Comparison of ENCODE assay signal across 8 mouse cellular contexts in genomic region chr6:34988081-34988761, GRCm38 (mm10). TPM values are rescaled to one million over a fixed set of nuclear protein-coding genes. Genes with fewer than 3 reads are reported as not detected.
DNase-seq lines count a peak whose midpoint lies in the region; ATAC-seq lines count a peak whose summit lies in the region.

TSS of gene Slc23a4 (minus strand) at chr6:34988404.

- H3K4me1 ChIP-seq in heart, embryonic 16.5 days (ENCODE audit: control insufficient read depth, insufficient read depth, low read length): peaks cover 5% of the 10 kb centered on the region; the same call in 1 of the 2 replicates
- H3K4me1 ChIP-seq in forebrain, embryonic 10.5 days: peaks cover 23% of the 10 kb centered on the region
- H3K4me1 ChIP-seq in limb, embryonic 15.5 days: peaks cover 14% of the 10 kb centered on the region

- H3K27me3 ChIP-seq in heart, embryonic 16.5 days (ENCODE audit: control insufficient read depth, insufficient read depth, low read length): no peaks in the 10 kb centered on the region
- H3K27me3 ChIP-seq in forebrain, embryonic 10.5 days (ENCODE audit: poor library complexity, severe bottlenecking): peaks cover 25% of the 10 kb centered on the region
- H3K27me3 ChIP-seq in limb, embryonic 15.5 days: no peaks in the 10 kb centered on the region

- WGBS in heart, embryonic 16.5 days: 14% methylated on average over 20 of the region's 20 CpGs
- 12% methylated on average over 20 of the region's 20 CpGs for WGBS in forebrain, embryonic 10.5 days
- WGBS in limb, embryonic 15.5 days: 14% methylated on average over 20 of the region's 20 CpGs

- no peak for DNase-seq in heart, adult 9 months (ENCODE audit: low spot score in 2 of 2)
- DNase-seq in forebrain, embryonic 10.5 days (ENCODE audit: extremely low spot score, low spot score): peak; percentile 28
- peak; percentile 62 for DNase-seq in retina, embryonic 14.5 days (ENCODE audit: low spot score)
- DNase-seq in cerebellum, adult 11 months: no peak
- DNase-seq in layer of hippocampus, adult 9-11 months: no peak
- no peak for DNase-seq in layer of hippocampus, postnatal 25 days (ENCODE audit: extremely low spot score in 1 of 2, low spot score in 1 of 2)

- peak within 1 kb of the TSS; percentile 41 for H3K4me2 ChIP-seq in heart, embryonic 16.5 days (ENCODE audit: low read depth, low read length)
- peak within 1 kb of the TSS; percentile 30 for H3K4me2 ChIP-seq in limb, embryonic 15.5 days

- no peak within 1 kb of the TSS for H3K27ac ChIP-seq in heart, embryonic 16.5 days (ENCODE audit: low read length)
- H3K27ac ChIP-seq in forebrain, embryonic 10.5 days: peak within 1 kb of the TSS; percentile 49
- H3K27ac ChIP-seq in limb, embryonic 15.5 days: no peak within 1 kb of the TSS

- no peak within 1 kb of the TSS for H3K9ac ChIP-seq in heart, embryonic 16.5 days (ENCODE audit: low read length)
- no peak within 1 kb of the TSS for H3K9ac ChIP-seq in limb, embryonic 15.5 days

- ATAC-seq in heart, embryonic 16.5 days (replicated peaks; ENCODE audit: extremely low read depth, insufficient read depth, low FRiP score): no peak; the same call in 1 of the 2 replicates
- ATAC-seq in limb, embryonic 15.5 days (ENCODE audit: insufficient number of reproducible peaks, low FRiP score, low TSS enrichment, low read depth): no peak

- H3K36me3 ChIP-seq in heart, embryonic 16.5 days (ENCODE audit: control insufficient read depth, insufficient read depth): no peaks in the 10 kb centered on the region
- H3K36me3 ChIP-seq in forebrain, embryonic 10.5 days (replicated peaks): no peaks in the 10 kb centered on the region
- no peaks in the 10 kb centered on the region for H3K36me3 ChIP-seq in limb, embryonic 15.5 days

- H3K9me3 ChIP-seq in heart, embryonic 16.5 days (replicated peaks; ENCODE audit: control insufficient read depth, low read length): no peaks in the 10 kb centered on the region
- no peaks in the 10 kb centered on the region for H3K9me3 ChIP-seq in forebrain, embryonic 10.5 days
- H3K9me3 ChIP-seq in limb, embryonic 15.5 days: no peaks in the 10 kb centered on the region

- no peak within 1 kb of the TSS for H3K4me3 ChIP-seq in heart, embryonic 16.5 days (ENCODE audit: low read length)
- peak within 1 kb of the TSS; percentile 20 for H3K4me3 ChIP-seq in forebrain, embryonic 10.5 days
- 0 out of 2 replicates have a peak within 1 kb of the TSS, but pooled peaks have one; percentile 5 for H3K4me3 ChIP-seq in limb, embryonic 15.5 days

RNA-seq across cellular contexts. Expression of gene Slc23a4, which starts in this region (rescaled TPM):
- 0.79 and 1.7 TPM in 2 replicates for polyA plus RNA-seq in heart, embryonic 16.5 days (2015; fragmentation: Nextera tagmentation; extraction: Ambion mirVana)
- 0.47 and 0.59 TPM in 2 replicates for polyA plus RNA-seq in forebrain, embryonic 10.5 days (2016; fragmentation: Nextera tagmentation; extraction: Ambion mirVana)
- 0.53 and 0.56 TPM in 2 replicates for polyA plus RNA-seq in limb, embryonic 15.5 days (2015; fragmentation: Nextera tagmentation; extraction: Ambion mirVana)
- total RNA-seq in layer of hippocampus, postnatal 25 days (2021): 1 to 10 TPM in 1 of 2 experiments, under 1 TPM in 1; 0.80 to 1.0 TPM

Comparison
In these comparisons a context has a peak if more than half of its experiments do, and no peak if none do; other contexts are left out.
1. Peak in DNase-seq, H3K4me3 ChIP-seq and H3K27ac ChIP-seq in forebrain, embryonic 10.5 days; RNA of the gene not detected or under 1 TPM.